Mouse (Mus musculus) hindbrain, embryonic 15.5 days (tissue): ENCODE results near the gene Ebp. TPM values are rescaled to one million over a fixed set of nuclear protein-coding genes. Genes with fewer than 3 reads are reported as not detected.

ENCODE experiments used
- ATAC-seq: fragments of 200-750 bp; cut with Nextera tagmentation; 2 replicates; pipeline ENCODE4 v1.8.0; 2017; ENCODE audit warnings: low read depth, moderate number of reproducible peaks, moderate TSS enrichment; ENCODE audit not compliant: low FRiP score
- H3K27ac ChIP-seq: fragments of 300-500 bp; sonication (generic); replicated peaks from 2 replicates; pipeline ENCODE4 v1.5.1; 2015; ENCODE audit warnings: mild to moderate bottlenecking, inconsistent platforms
- H3K27me3 ChIP-seq: fragments of 300-500 bp; sonication (generic); 2 replicates; pipeline ENCODE4 v1.6.1; 2015; ENCODE audit warnings: control low read depth, inconsistent platforms
- H3K36me3 ChIP-seq: fragments of 300-500 bp; sonication (generic); 2 replicates; pipeline ENCODE4 v1.6.1; 2015; ENCODE audit warnings: control low read depth, inconsistent platforms
- H3K4me1 ChIP-seq: fragments of 300-500 bp; sonication (generic); replicated peaks from 2 replicates; pipeline ENCODE4 v1.6.1; 2015; ENCODE audit warnings: control low read depth, inconsistent platforms
- H3K4me2 ChIP-seq: fragments of 300-500 bp; sonication (generic); 2 replicates; pipeline ENCODE4 v1.6.1; 2015; ENCODE audit warnings: moderate library complexity, mild to moderate bottlenecking, inconsistent platforms
- H3K4me3 ChIP-seq: fragments of 300-500 bp; sonication (generic); 2 replicates; pipeline ENCODE4 v1.5.1; 2015; ENCODE audit warnings: mild to moderate bottlenecking, inconsistent platforms
- H3K9ac ChIP-seq: fragments of 300-500 bp; sonication (generic); 2 replicates; pipeline ENCODE4 v1.6.1; 2015; ENCODE audit warnings: inconsistent platforms
- H3K9me3 ChIP-seq: fragments of 300-500 bp; sonication (generic); 2 replicates; pipeline ENCODE4 v1.6.1; 2016; ENCODE audit warnings: control low read depth, inconsistent platforms
- WGBS: fragments of 180-500 bp; shearing (Covaris S2); methylation state at CpG from one replicate; pipeline ENCODE4 v1.1.7; 2015; 5-methylcytosine and 5-hydroxymethylcytosine counted together
- polyA plus RNA-seq: library from polyadenylated mRNA; unstranded; fragments of >200 nt; fragmentation: Nextera tagmentation; extraction: Ambion mirVana; gene quantifications from 2 replicates; pipeline ENCODE4 v1.2.1, GENCODE M21; 2015

Ebp gene
- polyA plus RNA-seq, 1 experiment from 2014 or later = 32.9 TPM

- Histone ChIP-seq H3K4me3 (no peak overlapping the region), H3K9ac (no peak overlapping the region), H3K27ac (no peak overlapping the region), H3K4me1 (peaks cover 10% of the 10 kb centered on the region), H3K4me2 (no peak overlapping the region), H3K27me3 (no peaks in the 10 kb centered on the region), H3K36me3 (peaks cover 20% of the 10 kb centered on the region), H3K9me3 (no peaks in the 10 kb centered on the region)
- WGBS = 95% methylated on average over 2 of the region's 2 CpGs
- no peak for ATAC-seq
Measured at GRCm38 (mm10) chrX:8140446-8140845, 52.9 kb downstream of the Ebp start.

- 47% methylated on average over 1 of the region's 1 CpGs for WGBS
- H3K27ac ChIP-seq = no peak overlapping the region
- no peaks in the 10 kb centered on the region for H3K9me3 ChIP-seq
- no peaks in the 10 kb centered on the region for H3K27me3 ChIP-seq
- H3K4me1 ChIP-seq = peaks cover 10% of the 10 kb centered on the region
- no peak overlapping the region for H3K9ac ChIP-seq
- no peak for ATAC-seq
- H3K36me3 ChIP-seq = peaks cover 20% of the 10 kb centered on the region
- no peak overlapping the region for H3K4me2 ChIP-seq
- H3K4me3 ChIP-seq = no peak overlapping the region
Measured at GRCm38 (mm10) chrX:8139480-8139879, 53.8 kb downstream of the Ebp start.

GRCm38 (mm10) chrX:8135886-8136285, 57.4 kb downstream of the Ebp start:
- Histone ChIP-seq H3K27ac (no peak overlapping the region), H3K27me3 (no peaks in the 10 kb centered on the region), H3K9ac (no peak overlapping the region), H3K4me3 (no peak overlapping the region), H3K4me1 (peaks cover 4% of the 10 kb centered on the region; the same call in 1 of the 2 replicates), H3K9me3 (no peaks in the 10 kb centered on the region), H3K4me2 (no peak overlapping the region), H3K36me3 (peaks cover 5% of the 10 kb centered on the region)
- ATAC-seq = no peak
- 58% methylated on average over 2 of the region's 2 CpGs for WGBS

Other genes starting within 250 kb of the Ebp start
- gene Hdac6, start 245.6 kb downstream of the Ebp start, polyA plus RNA-seq = 68.0 and 73.6 TPM in 2 replicates
- gene Gata1, start 215.4 kb downstream of the Ebp start, polyA plus RNA-seq = 0.22 TPM in 1 of 2 replicates, not detected in the other
- gene Glod5, start 175.0 kb downstream of the Ebp start, polyA plus RNA-seq = 0.25 and 0.79 TPM in 2 replicates
- 40.5 and 40.6 TPM in 2 replicates for gene Suv39h1, start 118.8 kb downstream of the Ebp start, polyA plus RNA-seq
- 0.07 and 0.13 TPM in 2 replicates for gene Was, start 103.0 kb downstream of the Ebp start, polyA plus RNA-seq
- 60.2 and 65.5 TPM in 2 replicates for gene Wdr13, start 60.6 kb downstream of the Ebp start, polyA plus RNA-seq
- 289 and 303 TPM in 2 replicates for gene Rbm3, start 47.6 kb downstream of the Ebp start, polyA plus RNA-seq
- gene Tbc1d25, start 17.3 kb downstream of the Ebp start, polyA plus RNA-seq = 22.7 and 25.7 TPM in 2 replicates
- gene Porcn, start 13.0 kb upstream of the Ebp start, polyA plus RNA-seq = 47.0 and 52.9 TPM in 2 replicates
- 48.8 and 51.0 TPM in 2 replicates for gene Ftsj1, start 58.9 kb upstream of the Ebp start, polyA plus RNA-seq
- gene Slc38a5, start 77.6 kb upstream of the Ebp start, polyA plus RNA-seq = 39.5 and 42.0 TPM in 2 replicates
- not detected in 2 replicates for gene Ssxb10, start 133.9 kb upstream of the Ebp start, polyA plus RNA-seq
- not detected in 2 replicates for gene Ssxb9, start 173.5 kb upstream of the Ebp start, polyA plus RNA-seq
- not detected in 2 replicates for gene Ssxb1, start 219.8 kb upstream of the Ebp start, polyA plus RNA-seq